Mouse (Mus musculus): ENCODE measurements at regions not wholly inside any gene's neighbourhood (a gene's known extent, or its start where the extent isn't known, plus 50 kb on each side); places are given as distances from the start of the nearest gene placed in this dataset.

GRCm38 (mm10) chr15:61410789-61411188 is 488.0 kb upstream of the A1bg start:
- no peak for DNase-seq (ENCODE audit: low spot score)

GRCm38 (mm10) chr15:61408621-61409020 is 485.8 kb upstream of the A1bg start:
- no peak for DNase-seq (ENCODE audit: low spot score)

- DNase-seq (ENCODE audit: low spot score), result no peak
Observed at GRCm38 (mm10) chr15:61400720-61401119, 477.9 kb upstream of the A1bg start.

GRCm38 (mm10) chr15:61399971-61400370 is 477.2 kb upstream of the A1bg start:
- no peak for DNase-seq (ENCODE audit: low spot score)

- no peak for DNase-seq (ENCODE audit: low spot score)
Observed at GRCm38 (mm10) chr15:61398829-61399228, 476.0 kb upstream of the A1bg start.

- no peak for DNase-seq (ENCODE audit: low spot score)
Observed at GRCm38 (mm10) chr15:61397061-61397460, 474.2 kb upstream of the A1bg start.

GRCm38 (mm10) chr15:61395296-61395826 is 472.5 kb upstream of the A1bg start:
- DNase-seq (ENCODE audit: low spot score), result no peak

- no peak for DNase-seq (ENCODE audit: low spot score)
Observed at GRCm38 (mm10) chr15:61380666-61381065, 457.9 kb upstream of the A1bg start.

GRCm38 (mm10) chr15:61366276-61366675 is 443.5 kb upstream of the A1bg start:
- no peak for DNase-seq (ENCODE audit: low spot score)

GRCm38 (mm10) chr15:61365511-61365910 is 442.7 kb upstream of the A1bg start:
- DNase-seq (ENCODE audit: low spot score), result no peak

GRCm38 (mm10) chr15:61364461-61364860 is 441.6 kb upstream of the A1bg start:
- no peak for DNase-seq (ENCODE audit: low spot score)

GRCm38 (mm10) chr15:61361254-61361653 is 438.4 kb upstream of the A1bg start:
- DNase-seq (ENCODE audit: low spot score), result no peak

GRCm38 (mm10) chr15:61355344-61355743 is 432.5 kb upstream of the A1bg start:
- no peak for DNase-seq (ENCODE audit: low spot score)

- no peak for DNase-seq (ENCODE audit: low spot score)
Observed at GRCm38 (mm10) chr15:61351729-61352342, 429.0 kb upstream of the A1bg start.

- no peak for DNase-seq (ENCODE audit: low spot score)
Observed at GRCm38 (mm10) chr15:61345101-61345500, 422.3 kb upstream of the A1bg start.

GRCm38 (mm10) chr15:61342618-61343017 is 419.8 kb upstream of the A1bg start:
- DNase-seq (ENCODE audit: low spot score), result no peak

GRCm38 (mm10) chr15:61327925-61328324 is 405.1 kb upstream of the A1bg start:
- DNase-seq (ENCODE audit: low spot score), result no peak

- no peak for DNase-seq (ENCODE audit: low spot score)
Observed at GRCm38 (mm10) chr15:61322243-61322642, 399.4 kb upstream of the A1bg start.

- no peak for DNase-seq (ENCODE audit: low spot score)
Observed at GRCm38 (mm10) chr15:61309452-61310165, 386.8 kb upstream of the A1bg start.

- no peak for DNase-seq (ENCODE audit: low spot score)
Observed at GRCm38 (mm10) chr15:61308936-61309335, 386.1 kb upstream of the A1bg start.

GRCm38 (mm10) chr15:61304546-61304945 is 381.7 kb upstream of the A1bg start:
- DNase-seq (ENCODE audit: low spot score), result no peak

- DNase-seq (ENCODE audit: low spot score), result no peak
Observed at GRCm38 (mm10) chr15:61299796-61300195, 377.0 kb upstream of the A1bg start.

- DNase-seq (ENCODE audit: low spot score), result no peak
Observed at GRCm38 (mm10) chr15:61297447-61298208, 374.8 kb upstream of the A1bg start.

Data from ovary, postnatal 10 days (tissue).